Mouse (Mus musculus) lung, postnatal 0 days (tissue): ENCODE data around the gene Ccl28.
"Not testable (repeated sequence)": the region's sequence is repeated elsewhere in the genome, so short reads cannot be mapped to it uniquely, and the experiment has no call there.

Experiments
- CTCF ChIP-seq: IDR thresholded peaks from 2 replicates; pipeline ENCODE4 v1.5.1; 2016; ENCODE audit warnings: antibody characterized with exemption, mild to moderate bottlenecking
- EP300 ChIP-seq: IDR thresholded peaks from 2 replicates; pipeline ENCODE4 v1.6.1; 2016; ENCODE audit warnings: antibody characterized with exemption, mild to moderate bottlenecking, control low read depth

GRCm38 (mm10) chr13:119625952-119626351 lies 2.3 kb downstream of the Ccl28 start:
- peak; percentile 22; the same call in 1 of the 2 replicates for TF ChIP-seq CTCF
- not testable (repeated sequence) for TF ChIP-seq EP300
